Mouse (Mus musculus): ENCODE measurements around the gene Mylk. TPM values are rescaled to one million over a fixed set of nuclear protein-coding genes. Genes with fewer than 3 reads are reported as not detected.

Mylk gene
- total RNA-seq, 1 experiment: 0.27 TPM

DNA sequence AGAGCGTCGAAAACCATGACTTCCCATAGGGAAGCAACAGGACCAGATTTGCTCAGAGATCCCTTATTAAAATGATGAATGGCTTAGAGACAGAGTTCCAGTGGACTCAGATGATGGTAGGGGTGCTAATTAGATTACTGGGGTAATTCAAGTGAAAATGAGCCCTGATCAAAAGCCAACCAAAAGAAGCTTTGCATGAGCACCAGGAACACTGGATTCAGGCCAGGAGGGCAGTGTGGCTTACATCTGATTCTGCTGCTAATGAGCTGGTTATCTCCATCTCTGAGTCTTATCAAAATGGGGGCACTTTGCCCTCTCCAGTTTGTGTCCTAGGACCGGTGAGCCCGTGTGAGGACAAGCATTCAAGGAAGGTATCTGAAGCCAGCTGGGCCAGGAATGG lies 23.4 kb downstream of the Mylk start:
- no peak for DNase-seq (ENCODE audit: low read depth, low spot score)
- H3K27ac ChIP-seq (ENCODE audit: insufficient read depth, low read depth, low read length, poor library complexity, severe bottlenecking): no peak overlapping the region
- in situ Hi-C loops (cut with MboI; ENCODE audit: low sequenced_read_pairs in 2 of 2, unreplicated experiment in 2 of 2): no loop called here
- H3K9me3 ChIP-seq (ENCODE audit: control insufficient read depth, insufficient read depth, low read depth, low read length): no peaks in the 10 kb centered on the region
- H3K4me3 ChIP-seq (ENCODE audit: insufficient read depth in 1 of 2, low read depth in 1 of 2, low read length in 2 of 2, poor library complexity in 1 of 2, severe bottlenecking in 1 of 2): no peak overlapping the region
- no peak for TF ChIP-seq CHD2 (IDR thresholded peaks at IDR 0.05; ENCODE audit: low read depth, low read length)
- H3K36me3 ChIP-seq (ENCODE audit: control insufficient read depth, insufficient read depth, low read length, poor library complexity, severe bottlenecking): no peaks in the 10 kb centered on the region
- H3K9ac ChIP-seq (ENCODE audit: insufficient read depth, low read depth, low read length, poor library complexity, severe bottlenecking): no peak overlapping the region
- no peaks in the 10 kb centered on the region for H3K4me1 ChIP-seq (ENCODE audit: control insufficient read depth in 2 of 2, insufficient read depth in 2 of 2, low read length in 2 of 2, poor library complexity in 1 of 2)

GRCm38 (mm10) chr16:34770127-34770526 lies 25.1 kb downstream of the Mylk start:
- Histone ChIP-seq H3K4me1 (ENCODE audit: control insufficient read depth in 2 of 2, insufficient read depth in 2 of 2, low read length in 2 of 2, poor library complexity in 1 of 2) (no peaks in the 10 kb centered on the region), H3K27ac (ENCODE audit: insufficient read depth, low read depth, low read length, poor library complexity, severe bottlenecking) (no peak overlapping the region), H3K9me3 (ENCODE audit: control insufficient read depth, insufficient read depth, low read depth, low read length) (no peaks in the 10 kb centered on the region), H3K36me3 (ENCODE audit: control insufficient read depth, insufficient read depth, low read length, poor library complexity, severe bottlenecking) (no peaks in the 10 kb centered on the region), H3K9ac (ENCODE audit: insufficient read depth, low read depth, low read length, poor library complexity, severe bottlenecking) (no peak overlapping the region), H3K4me3 (ENCODE audit: insufficient read depth in 1 of 2, low read depth in 1 of 2, low read length in 2 of 2, poor library complexity in 1 of 2, severe bottlenecking in 1 of 2) (no peak overlapping the region)
- in situ Hi-C loops (cut with MboI; ENCODE audit: low sequenced_read_pairs in 2 of 2, unreplicated experiment in 2 of 2): no loop called here
- no peak for DNase-seq (ENCODE audit: low read depth, low spot score)
- TF ChIP-seq ZNF384 (IDR thresholded peaks at IDR 0.05; ENCODE audit: low read depth, low read length): no peak
- TF ChIP-seq HCFC1 (IDR thresholded peaks at IDR 0.05; ENCODE audit: borderline replicate concordance, insufficient read depth, low read length): no peak
- no peak for TF ChIP-seq CHD2 (IDR thresholded peaks at IDR 0.05; ENCODE audit: low read depth, low read length)
- TF ChIP-seq ZC3H11A (IDR thresholded peaks at IDR 0.05; ENCODE audit: borderline replicate concordance, low read depth, low read length): no peak

GRCm38 (mm10) chr16:34772445-34773032 lies 27.5 kb downstream of the Mylk start:
- no peak overlapping the region for H3K4me3 ChIP-seq (ENCODE audit: insufficient read depth in 1 of 2, low read depth in 1 of 2, low read length in 2 of 2, poor library complexity in 1 of 2, severe bottlenecking in 1 of 2)
- DNase-seq (ENCODE audit: low read depth, low spot score): no peak

GRCm38 (mm10) chr16:34782442-34782841 lies 37.4 kb downstream of the Mylk start:
- in situ Hi-C loops (cut with MboI; ENCODE audit: low sequenced_read_pairs in 2 of 2, unreplicated experiment in 2 of 2): no loop called here
- no peak for DNase-seq (ENCODE audit: low read depth, low spot score)
- no peaks in the 10 kb centered on the region for H3K9me3 ChIP-seq (ENCODE audit: control insufficient read depth, insufficient read depth, low read depth, low read length)
- TF ChIP-seq ZC3H11A (IDR thresholded peaks at IDR 0.05; ENCODE audit: borderline replicate concordance, low read depth, low read length) (no peak), CHD2 (IDR thresholded peaks at IDR 0.05; ENCODE audit: low read depth, low read length) (no peak), HCFC1 (IDR thresholded peaks at IDR 0.05; ENCODE audit: borderline replicate concordance, insufficient read depth, low read length) (no peak), MAFK (IDR thresholded peaks at IDR 0.05; ENCODE audit: insufficient read depth, low read depth, low read length) (no peak)
- no peaks in the 10 kb centered on the region for H3K36me3 ChIP-seq (ENCODE audit: control insufficient read depth, insufficient read depth, low read length, poor library complexity, severe bottlenecking)
- H3K27ac ChIP-seq (ENCODE audit: insufficient read depth, low read depth, low read length, poor library complexity, severe bottlenecking): no peak overlapping the region
- H3K4me1 ChIP-seq (ENCODE audit: control insufficient read depth in 2 of 2, insufficient read depth in 2 of 2, low read length in 2 of 2, poor library complexity in 1 of 2): no peaks in the 10 kb centered on the region
- no peak overlapping the region for H3K9ac ChIP-seq (ENCODE audit: insufficient read depth, low read depth, low read length, poor library complexity, severe bottlenecking)
- no peak overlapping the region for H3K4me3 ChIP-seq (ENCODE audit: insufficient read depth in 1 of 2, low read depth in 1 of 2, low read length in 2 of 2, poor library complexity in 1 of 2, severe bottlenecking in 1 of 2)

More at GRCm38 (mm10) chr16:34772445-34773032, 27.5 kb downstream of the Mylk start:
- in situ Hi-C loops (cut with MboI; ENCODE audit: low sequenced_read_pairs in 2 of 2, unreplicated experiment in 2 of 2): no loop called here
- Histone ChIP-seq H3K36me3 (ENCODE audit: control insufficient read depth, insufficient read depth, low read length, poor library complexity, severe bottlenecking) (no peaks in the 10 kb centered on the region), H3K9ac (ENCODE audit: insufficient read depth, low read depth, low read length, poor library complexity, severe bottlenecking) (no peak overlapping the region), H3K27ac (ENCODE audit: insufficient read depth, low read depth, low read length, poor library complexity, severe bottlenecking) (no peak overlapping the region), H3K4me1 (ENCODE audit: control insufficient read depth in 2 of 2, insufficient read depth in 2 of 2, low read length in 2 of 2, poor library complexity in 1 of 2) (no peaks in the 10 kb centered on the region), H3K9me3 (ENCODE audit: control insufficient read depth, insufficient read depth, low read depth, low read length) (no peaks in the 10 kb centered on the region)
- no peak for TF ChIP-seq ZNF384 (IDR thresholded peaks at IDR 0.05; ENCODE audit: low read depth, low read length)

GRCm38 (mm10) chr16:34783536-34783935 lies 38.5 kb downstream of the Mylk start:
- no peak for TF ChIP-seq HCFC1 (IDR thresholded peaks at IDR 0.05; ENCODE audit: borderline replicate concordance, insufficient read depth, low read length)
- TF ChIP-seq MAFK (IDR thresholded peaks at IDR 0.05; ENCODE audit: insufficient read depth, low read depth, low read length): no peak
- no peak for TF ChIP-seq CHD2 (IDR thresholded peaks at IDR 0.05; ENCODE audit: low read depth, low read length)
- no peak for TF ChIP-seq ZNF384 (IDR thresholded peaks at IDR 0.05; ENCODE audit: low read depth, low read length)
- H3K4me3 ChIP-seq (ENCODE audit: insufficient read depth in 1 of 2, low read depth in 1 of 2, low read length in 2 of 2, poor library complexity in 1 of 2, severe bottlenecking in 1 of 2): no peak overlapping the region
- no peak overlapping the region for H3K9ac ChIP-seq (ENCODE audit: insufficient read depth, low read depth, low read length, poor library complexity, severe bottlenecking)
- H3K9me3 ChIP-seq (ENCODE audit: control insufficient read depth, insufficient read depth, low read depth, low read length): no peaks in the 10 kb centered on the region
- in situ Hi-C loops (cut with MboI; ENCODE audit: low sequenced_read_pairs in 2 of 2, unreplicated experiment in 2 of 2): no loop called here
- no peaks in the 10 kb centered on the region for H3K4me1 ChIP-seq (ENCODE audit: control insufficient read depth in 2 of 2, insufficient read depth in 2 of 2, low read length in 2 of 2, poor library complexity in 1 of 2)
- no peaks in the 10 kb centered on the region for H3K36me3 ChIP-seq (ENCODE audit: control insufficient read depth, insufficient read depth, low read length, poor library complexity, severe bottlenecking)
- DNase-seq (ENCODE audit: low read depth, low spot score): no peak
- H3K27ac ChIP-seq (ENCODE audit: insufficient read depth, low read depth, low read length, poor library complexity, severe bottlenecking): no peak overlapping the region
